Mouse (Mus musculus): ENCODE measurements at regions not wholly inside any gene's neighbourhood (a gene's known extent, or its start where the extent isn't known, plus 50 kb on each side); places are given as distances from the start of the nearest gene placed in this dataset.

DNA sequence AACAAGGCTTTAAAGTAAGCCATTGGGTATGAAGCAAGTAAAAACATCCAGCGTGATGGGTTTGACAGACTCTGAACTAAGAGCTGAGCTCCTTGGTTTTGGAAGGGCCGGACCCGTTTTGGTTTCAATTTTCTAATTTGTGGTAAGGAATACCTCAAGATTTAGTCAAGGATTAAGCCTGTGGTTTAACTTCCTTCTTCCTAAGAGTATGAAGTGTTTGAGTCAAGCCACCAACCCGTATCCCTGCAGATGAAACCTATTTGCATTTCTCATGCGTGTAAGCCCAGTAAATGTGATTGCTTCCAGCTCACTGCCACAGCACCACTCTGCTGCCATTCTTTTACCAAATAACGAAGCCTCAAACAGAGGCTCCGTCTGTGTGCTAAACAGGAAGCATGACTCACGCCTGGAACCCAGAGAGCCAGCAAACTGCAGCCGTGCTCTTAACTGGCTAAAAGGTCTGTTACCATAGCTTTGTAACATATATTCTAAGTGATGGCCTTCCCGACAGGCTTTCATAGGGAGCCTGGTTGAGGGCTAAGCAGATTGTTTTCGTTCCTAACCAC is 149.7 kb downstream of the Etv1 start:
- Histone ChIP-seq H3K9me3 (ENCODE audit: control insufficient read depth, low read length) (no peaks in the 10 kb centered on the region), H3K27ac (ENCODE audit: low read depth) (no peak overlapping the region), H3K4me2 (ENCODE audit: low read length) (peak overlapping the region; percentile 11; the same call in 1 of the 2 replicates), H3K4me3 (ENCODE audit: low read depth, low read length) (no peak overlapping the region), H3K9ac (ENCODE audit: low read length) (no peak overlapping the region), H3K4me1 (replicated peaks; ENCODE audit: control insufficient read depth, insufficient read depth, low read length) (peaks cover 3% of the 10 kb centered on the region), H3K36me3 (ENCODE audit: control insufficient read depth, insufficient read depth, low read length) (no peaks in the 10 kb centered on the region), H3K27me3 (replicated peaks; ENCODE audit: control insufficient read depth, insufficient read depth, low read length) (no peaks in the 10 kb centered on the region)
- 36% methylated on average over 11 of the region's 11 CpGs for WGBS
- ATAC-seq (replicated peaks; ENCODE audit: low FRiP score, low TSS enrichment, low read depth) (no peak), DNase-seq (ENCODE audit: low spot score) (no peak)

- H3K9ac ChIP-seq (ENCODE audit: low read length), result no peak overlapping the region
- WGBS, result 77% methylated on average over 1 of the region's 1 CpGs
- no peaks in the 10 kb centered on the region for H3K27me3 ChIP-seq (replicated peaks; ENCODE audit: control insufficient read depth, insufficient read depth, low read length)
- H3K27ac ChIP-seq (ENCODE audit: low read depth), result no peak overlapping the region
- H3K9me3 ChIP-seq (ENCODE audit: control insufficient read depth, low read length), result no peaks in the 10 kb centered on the region
- ATAC-seq (replicated peaks; ENCODE audit: low FRiP score, low TSS enrichment, low read depth), result no peak
- H3K36me3 ChIP-seq (ENCODE audit: control insufficient read depth, insufficient read depth, low read length), result no peaks in the 10 kb centered on the region
- H3K4me2 ChIP-seq (ENCODE audit: low read length), result no peak overlapping the region
- peaks cover 3% of the 10 kb centered on the region for H3K4me1 ChIP-seq (replicated peaks; ENCODE audit: control insufficient read depth, insufficient read depth, low read length)
- no peak overlapping the region for H3K4me3 ChIP-seq (ENCODE audit: low read depth, low read length)
- no peak for DNase-seq (ENCODE audit: low spot score)
These were observed 150.5 kb downstream of the Etv1 start for GRCm38 (mm10) chr12:38929644-38930043.

DNA sequence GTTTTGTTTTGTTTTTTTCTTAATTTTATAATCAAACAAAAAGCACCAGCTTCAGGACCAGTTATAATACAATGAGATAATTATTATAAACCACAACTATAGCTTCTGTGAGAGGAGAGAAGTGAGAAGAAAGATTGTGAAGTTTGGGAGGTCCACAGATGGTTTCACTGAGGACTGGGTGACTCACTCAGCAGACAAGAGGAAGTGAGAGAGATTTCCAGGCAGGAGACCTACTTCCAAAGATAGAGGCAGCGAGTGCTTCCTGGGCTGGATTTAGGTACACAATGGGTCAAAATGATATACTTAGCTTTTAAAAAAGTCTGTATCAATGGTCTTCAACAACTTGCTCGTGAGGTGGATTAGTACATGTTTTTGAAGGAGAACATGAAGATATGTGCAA is 152.6 kb downstream of the Etv1 start:
- 77% methylated on average over 2 of the region's 2 CpGs for WGBS
- Histone ChIP-seq H3K4me3 (ENCODE audit: low read depth, low read length) (no peak overlapping the region), H3K4me2 (ENCODE audit: low read length) (no peak overlapping the region), H3K27ac (ENCODE audit: low read depth) (no peak overlapping the region), H3K4me1 (replicated peaks; ENCODE audit: control insufficient read depth, insufficient read depth, low read length) (peaks cover 3% of the 10 kb centered on the region), H3K36me3 (ENCODE audit: control insufficient read depth, insufficient read depth, low read length) (no peaks in the 10 kb centered on the region), H3K27me3 (replicated peaks; ENCODE audit: control insufficient read depth, insufficient read depth, low read length) (no peaks in the 10 kb centered on the region), H3K9me3 (ENCODE audit: control insufficient read depth, low read length) (no peaks in the 10 kb centered on the region), H3K9ac (ENCODE audit: low read length) (no peak overlapping the region)
- DNase-seq (ENCODE audit: low spot score), result no peak
- ATAC-seq (replicated peaks; ENCODE audit: low FRiP score, low TSS enrichment, low read depth), result no peak

DNA sequence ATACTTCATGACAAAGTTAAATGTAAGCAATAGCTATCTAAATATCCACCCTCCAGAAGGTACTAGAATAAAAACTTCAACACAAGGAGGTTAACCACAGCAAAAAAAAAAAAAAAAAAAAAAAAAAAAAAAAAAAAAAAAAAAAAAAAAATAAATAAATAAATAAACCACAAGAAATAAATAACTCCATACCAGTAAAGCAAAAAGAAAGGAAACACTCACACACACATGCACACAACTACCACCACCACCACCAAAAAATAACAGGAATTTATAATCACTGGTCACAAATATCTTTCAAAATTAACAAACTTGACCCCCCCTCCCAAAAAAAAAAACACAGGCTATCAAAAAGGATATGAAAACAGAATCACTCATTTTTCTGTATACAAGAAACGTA is 180.4 kb downstream of the Etv1 start:
- 47% methylated on average over 1 of the region's 1 CpGs for WGBS
- H3K9ac ChIP-seq (ENCODE audit: low read length), result no peak overlapping the region
- no peaks in the 10 kb centered on the region for H3K27me3 ChIP-seq (replicated peaks; ENCODE audit: control insufficient read depth, insufficient read depth, low read length)
- no peaks in the 10 kb centered on the region for H3K9me3 ChIP-seq (ENCODE audit: control insufficient read depth, low read length)
- H3K4me3 ChIP-seq (ENCODE audit: low read depth, low read length), result no peak overlapping the region
- DNase-seq (ENCODE audit: low spot score) (no peak), ATAC-seq (replicated peaks; ENCODE audit: low FRiP score, low TSS enrichment, low read depth) (no peak)
- H3K4me2 ChIP-seq (ENCODE audit: low read length), result no peak overlapping the region
- no peaks in the 10 kb centered on the region for H3K36me3 ChIP-seq (ENCODE audit: control insufficient read depth, insufficient read depth, low read length)
- H3K4me1 ChIP-seq (replicated peaks; ENCODE audit: control insufficient read depth, insufficient read depth, low read length), result no peaks in the 10 kb centered on the region
- no peak overlapping the region for H3K27ac ChIP-seq (ENCODE audit: low read depth)

GRCm38 (mm10) chr12:38962302-38962701 is 183.1 kb downstream of the Etv1 start:
- ATAC-seq (replicated peaks; ENCODE audit: low FRiP score, low TSS enrichment, low read depth) (no peak), DNase-seq (ENCODE audit: low spot score) (no peak)
- no peak overlapping the region for H3K27ac ChIP-seq (ENCODE audit: low read depth)

GRCm38 (mm10) chr12:38970347-38970746 is 191.2 kb downstream of the Etv1 start:
- DNase-seq (ENCODE audit: low spot score) (no peak), ATAC-seq (replicated peaks; ENCODE audit: low FRiP score, low TSS enrichment, low read depth) (no peak)
- H3K4me3 ChIP-seq (ENCODE audit: low read depth, low read length), result no peak overlapping the region
- no peaks in the 10 kb centered on the region for H3K36me3 ChIP-seq (ENCODE audit: control insufficient read depth, insufficient read depth, low read length)
- H3K4me2 ChIP-seq (ENCODE audit: low read length), result no peak overlapping the region
- H3K9me3 ChIP-seq (ENCODE audit: control insufficient read depth, low read length), result no peaks in the 10 kb centered on the region
- no peaks in the 10 kb centered on the region for H3K27me3 ChIP-seq (replicated peaks; ENCODE audit: control insufficient read depth, insufficient read depth, low read length)
- H3K9ac ChIP-seq (ENCODE audit: low read length), result no peak overlapping the region
- no peak overlapping the region for H3K27ac ChIP-seq (ENCODE audit: low read depth)
- WGBS, result 61% methylated on average over 2 of the region's 2 CpGs
- no peaks in the 10 kb centered on the region for H3K4me1 ChIP-seq (replicated peaks; ENCODE audit: control insufficient read depth, insufficient read depth, low read length)

More at GRCm38 (mm10) chr12:38962302-38962701, 183.1 kb downstream of the Etv1 start:
- Histone ChIP-seq H3K4me3 (ENCODE audit: low read depth, low read length) (no peak overlapping the region), H3K27me3 (replicated peaks; ENCODE audit: control insufficient read depth, insufficient read depth, low read length) (no peaks in the 10 kb centered on the region), H3K4me1 (replicated peaks; ENCODE audit: control insufficient read depth, insufficient read depth, low read length) (no peaks in the 10 kb centered on the region), H3K4me2 (ENCODE audit: low read length) (no peak overlapping the region), H3K9me3 (ENCODE audit: control insufficient read depth, low read length) (no peaks in the 10 kb centered on the region), H3K9ac (ENCODE audit: low read length) (no peak overlapping the region), H3K36me3 (ENCODE audit: control insufficient read depth, insufficient read depth, low read length) (no peaks in the 10 kb centered on the region)

- no peak for ATAC-seq (replicated peaks; ENCODE audit: low FRiP score, low TSS enrichment, low read depth)
- H3K4me1 ChIP-seq (replicated peaks; ENCODE audit: control insufficient read depth, insufficient read depth, low read length), result no peaks in the 10 kb centered on the region
- no peaks in the 10 kb centered on the region for H3K36me3 ChIP-seq (ENCODE audit: control insufficient read depth, insufficient read depth, low read length)
- H3K27ac ChIP-seq (ENCODE audit: low read depth), result no peak overlapping the region
- no peak overlapping the region for H3K9ac ChIP-seq (ENCODE audit: low read length)
- H3K9me3 ChIP-seq (ENCODE audit: control insufficient read depth, low read length), result no peaks in the 10 kb centered on the region
- H3K4me3 ChIP-seq (ENCODE audit: low read depth, low read length), result no peak overlapping the region
- no peak for DNase-seq (ENCODE audit: low spot score)
- H3K27me3 ChIP-seq (replicated peaks; ENCODE audit: control insufficient read depth, insufficient read depth, low read length), result no peaks in the 10 kb centered on the region
- no peak overlapping the region for H3K4me2 ChIP-seq (ENCODE audit: low read length)
- WGBS, result 54% methylated on average over 3 of the region's 3 CpGs
These were observed 193.0 kb downstream of the Etv1 start for GRCm38 (mm10) chr12:38972205-38972604.

GRCm38 (mm10) chr12:38975508-38975907 is 196.3 kb downstream of the Etv1 start:
- Histone ChIP-seq H3K9ac (ENCODE audit: low read length) (no peak overlapping the region), H3K4me2 (ENCODE audit: low read length) (no peak overlapping the region), H3K9me3 (ENCODE audit: control insufficient read depth, low read length) (no peaks in the 10 kb centered on the region), H3K4me1 (replicated peaks; ENCODE audit: control insufficient read depth, insufficient read depth, low read length) (no peaks in the 10 kb centered on the region), H3K27me3 (replicated peaks; ENCODE audit: control insufficient read depth, insufficient read depth, low read length) (no peaks in the 10 kb centered on the region), H3K27ac (ENCODE audit: low read depth) (no peak overlapping the region), H3K36me3 (ENCODE audit: control insufficient read depth, insufficient read depth, low read length) (no peaks in the 10 kb centered on the region), H3K4me3 (ENCODE audit: low read depth, low read length) (no peak overlapping the region)
- no peak for DNase-seq (ENCODE audit: low spot score)
- no peak for ATAC-seq (replicated peaks; ENCODE audit: low FRiP score, low TSS enrichment, low read depth)
- WGBS, result 74% methylated on average over 4 of the region's 4 CpGs

DNA sequence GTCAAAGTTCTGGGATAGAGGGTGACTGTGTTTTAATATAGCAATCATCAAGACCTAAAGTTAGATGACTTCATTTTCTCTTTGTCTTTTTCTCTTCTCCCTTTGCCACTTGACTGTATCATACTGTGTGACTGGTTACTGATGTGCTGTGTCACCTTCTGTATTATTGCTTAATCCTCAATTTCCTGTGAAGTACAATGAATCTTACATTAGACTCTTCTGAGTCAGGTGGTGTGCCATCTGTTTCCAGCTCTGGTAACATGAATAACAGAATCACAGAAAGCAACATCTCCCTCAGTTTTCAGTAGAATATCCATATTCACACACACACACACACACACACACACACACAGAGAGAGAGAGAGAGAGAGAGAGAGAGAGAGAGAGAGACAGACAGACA is 203.2 kb downstream of the Etv1 start:
- Histone ChIP-seq H3K4me2 (ENCODE audit: low read length) (no peak overlapping the region), H3K36me3 (ENCODE audit: control insufficient read depth, insufficient read depth, low read length) (no peaks in the 10 kb centered on the region), H3K9me3 (ENCODE audit: control insufficient read depth, low read length) (no peaks in the 10 kb centered on the region), H3K4me1 (replicated peaks; ENCODE audit: control insufficient read depth, insufficient read depth, low read length) (no peaks in the 10 kb centered on the region), H3K27ac (ENCODE audit: low read depth) (no peak overlapping the region), H3K27me3 (replicated peaks; ENCODE audit: control insufficient read depth, insufficient read depth, low read length) (no peaks in the 10 kb centered on the region), H3K9ac (ENCODE audit: low read length) (no peak overlapping the region), H3K4me3 (ENCODE audit: low read depth, low read length) (no peak overlapping the region)
- ATAC-seq (replicated peaks; ENCODE audit: low FRiP score, low TSS enrichment, low read depth), result no peak
- DNase-seq (ENCODE audit: low spot score), result no peak
